Mouse (Mus musculus) small intestine, adult 10 weeks (tissue): Measurements from ENCODE around the gene Dennd2d. TPM values are rescaled to one million over a fixed set of nuclear protein-coding genes. Genes with fewer than 3 reads are reported as not detected.

ENCODE experiments used
- polyA plus RNA-seq: library from polyadenylated mRNA; stranded (reverse); fragments of 350-450 nt; fragmentation: Illumina TruSeq; extraction: RNeasy Lipid Tissue Mini Kit (QIAGEN cat#74804); gene quantifications from one replicate; pipeline ENCODE4 v1.2.3, GENCODE M21; 2014; ENCODE audit warnings: low replicate concordance

Gene Dennd2d
- 118 TPM for polyA plus RNA-seq

DNA sequence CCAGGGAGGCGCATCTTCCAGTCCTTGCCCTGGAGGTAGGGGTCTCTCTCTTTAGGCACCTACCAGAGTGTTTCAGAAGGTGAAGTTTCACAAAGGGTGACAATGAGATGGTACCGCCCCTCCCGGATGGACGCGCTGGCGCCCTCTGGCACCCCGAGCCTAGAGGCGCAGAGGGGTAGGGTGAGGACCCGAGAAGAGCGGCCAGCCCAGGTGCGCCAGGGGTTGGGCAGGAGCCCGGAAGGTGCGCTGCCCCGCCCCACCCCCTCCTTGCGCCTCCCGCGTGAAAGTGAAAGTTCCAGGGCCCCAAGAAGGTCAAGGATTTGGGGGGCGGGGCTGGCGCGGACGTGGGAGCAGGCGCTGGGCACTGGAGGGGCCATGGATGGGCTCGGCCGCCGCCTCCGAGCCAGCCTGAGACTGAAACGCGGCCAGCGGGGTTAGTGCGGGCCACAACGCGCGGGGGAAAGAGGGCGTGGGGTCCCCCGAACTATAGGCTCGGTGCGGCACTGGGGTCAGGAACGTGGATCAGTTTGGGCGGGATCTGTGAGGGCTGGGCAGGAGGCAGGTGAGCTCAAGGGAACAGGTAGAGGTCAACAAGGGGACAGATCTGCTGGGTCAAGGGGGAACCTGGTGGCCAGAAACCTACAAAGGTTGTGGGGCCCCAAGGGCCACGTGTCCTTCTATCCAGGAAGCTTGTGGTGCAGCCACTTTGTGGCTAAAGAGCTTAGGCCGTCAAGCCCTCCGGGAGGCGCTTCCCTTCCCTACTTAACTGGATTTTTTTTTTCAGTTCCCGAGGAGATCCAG, at the start of gene Dennd2d:
Gene Dennd2d, plus strand, starts transcription at position 125 of the 801 bp plus-strand sequence.

GRCm38 (mm10) chr3:106547171-106547923, 65.1 kb downstream of the Dennd2d start, which contains the start of the genes Dram2 and Cept1:
Gene Dram2, plus strand, starts transcription at chr3:106547798.
Gene Cept1, minus strand, starts transcription at chr3:106547802.

Other genes with a start within 250 kb of the Dennd2d start
- gene Chil6, start 76.2 kb upstream of the Dennd2d start, polyA plus RNA-seq, result 0.33 TPM
- gene Dram2, start 65.4 kb downstream of the Dennd2d start, polyA plus RNA-seq, result 584 TPM
- gene Cept1, start 65.4 kb downstream of the Dennd2d start, polyA plus RNA-seq, result 319 TPM
- gene Lrif1, start 202.6 kb downstream of the Dennd2d start, polyA plus RNA-seq, result 132 TPM